Mouse (Mus musculus): ENCODE data around the gene Rpl36. TPM values are rescaled to one million over a fixed set of nuclear protein-coding genes. Genes with fewer than 3 reads are reported as not detected.

The Rpl36 gene
- total and polyA plus RNA-seq, 3 experiments: 2,385 to 3,914 TPM; not detected in 1

GRCm38 (mm10) chr17:56614391-56615135 lies 1.3 kb downstream of the Rpl36 start:
- peak overlapping the region; percentile 65 for H3K27ac ChIP-seq (ENCODE audit: control insufficient read depth, low read depth, low read length)
- H3K79me2 ChIP-seq (ENCODE audit: control insufficient read depth, insufficient read depth, low read length, poor library complexity): peaks cover 22% of the 10 kb centered on the region
- H3K4me1 ChIP-seq (ENCODE audit: control insufficient read depth in 1 of 2, insufficient read depth in 2 of 2, low read length in 2 of 2): peaks cover 0 to 13% of the 10 kb centered on the region in 2 experiments; a peak in 2 of 4 replicates
- TF ChIP-seq POLR2A (IDR thresholded peaks at IDR 0.05; ENCODE audit: control insufficient read depth in 1 of 2, insufficient read depth in 1 of 2, low read depth in 1 of 2, low read length in 2 of 2, poor library complexity in 1 of 2) (peak in 1 of 2 experiments; percentile 68; a peak in 1 of 4 replicates), NRF1 (IDR thresholded peaks at IDR 0.05; ENCODE audit: insufficient read depth, low read depth, low read length, poor library complexity, severe bottlenecking) (no peak), GATA1 (IDR thresholded peaks at IDR 0.05; ENCODE audit: low read depth, low read length) (no peak), POLR2AphosphoS2 (IDR thresholded peaks at IDR 0.05; ENCODE audit: low read length) (peak; percentile 99), SIN3A (IDR thresholded peaks at IDR 0.05; ENCODE audit: low read length) (0 out of 2 replicates have a peak, but pooled peaks have one; percentile 33), CHD2 (IDR thresholded peaks at IDR 0.05; ENCODE audit: low read length) (peak; percentile 6; the same call in 1 of the 2 replicates), CHD1 (IDR thresholded peaks at IDR 0.05; ENCODE audit: low read depth, low read length) (0 out of 2 replicates have a peak, but pooled peaks have one; percentile 38), HCFC1 (IDR thresholded peaks at IDR 0.05; ENCODE audit: low read depth, low read length) (no peak), EP300 (IDR thresholded peaks at IDR 0.05; ENCODE audit: low read depth in 1 of 2, low read length in 2 of 2) (peak in 1 of 2 experiments; percentile 14; a peak in 1 of 4 replicates), POLR2AphosphoS5 (IDR thresholded peaks at IDR 0.05; ENCODE audit: borderline replicate concordance, low read depth, low read length) (peak; percentile 21; the same call in 1 of the 2 replicates), MXI1 (IDR thresholded peaks at IDR 0.05; ENCODE audit: low read depth, low read length) (0 out of 2 replicates have a peak, but pooled peaks have one; percentile 14), SMC3 (IDR thresholded peaks at IDR 0.05; ENCODE audit: low read depth, low read length) (peak; percentile 8; the same call in 1 of the 2 replicates)
- peak; percentile 78 for DNase-seq (ENCODE audit: low read depth, low spot score)
- H3K9ac ChIP-seq (ENCODE audit: control insufficient read depth, low read depth, low read length, poor library complexity, severe bottlenecking): peak overlapping the region; percentile 77
- no peaks in the 10 kb centered on the region for H3K9me3 ChIP-seq (replicated peaks; ENCODE audit: insufficient read depth, low read length)
- H3K36me3 ChIP-seq (ENCODE audit: control insufficient read depth in 1 of 2, insufficient read depth in 2 of 2, low read length in 2 of 2): peaks cover 3 to 5% of the 10 kb centered on the region in 2 experiments; a peak in 3 of 4 replicates
- peak overlapping the region; percentile 66 to 68 for H3K4me3 ChIP-seq (ENCODE audit: control insufficient read depth in 1 of 2, insufficient read depth in 1 of 2, low read depth in 2 of 2, low read length in 2 of 2)
- H3K27me3 ChIP-seq (ENCODE audit: control insufficient read depth in 1 of 2, insufficient read depth in 2 of 2, low read length in 2 of 2): no peaks in the 10 kb centered on the region

DNA sequence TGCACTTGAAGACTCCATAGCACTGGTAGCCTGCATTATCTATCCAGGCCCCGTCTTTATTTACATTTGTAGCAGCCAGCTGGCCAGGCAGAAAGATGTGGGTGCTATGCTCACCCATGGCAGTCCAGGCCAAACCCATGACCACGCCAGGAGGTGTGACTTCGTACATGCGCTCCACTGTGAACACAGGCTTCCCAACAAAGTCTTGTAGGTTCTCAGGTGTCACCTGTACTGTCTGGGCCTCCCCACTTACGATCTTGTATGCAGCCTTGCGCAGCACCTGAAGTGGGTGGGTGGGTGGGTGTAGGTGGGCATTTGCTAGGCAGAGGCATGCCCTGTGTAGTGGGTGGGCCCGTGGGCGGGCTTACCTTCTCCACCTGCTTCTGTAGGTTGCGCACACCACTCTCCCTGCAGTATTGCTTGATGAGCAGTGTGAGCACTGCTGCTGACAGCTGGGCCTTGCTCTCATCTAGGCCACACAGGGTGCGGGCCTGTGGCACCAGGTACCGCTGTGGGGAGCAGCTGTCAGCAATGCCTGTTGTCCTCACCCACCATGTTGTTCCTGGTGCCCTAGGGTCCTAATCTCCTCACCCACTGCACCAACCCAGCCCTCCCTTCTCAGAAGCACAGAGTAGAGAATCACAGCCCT lies 2.0 kb downstream of the Rpl36 start:
- peak overlapping the region in 1 of 2 experiments; percentile 68; a peak in 2 of 4 replicates for H3K4me3 ChIP-seq (ENCODE audit: control insufficient read depth in 1 of 2, insufficient read depth in 1 of 2, low read depth in 2 of 2, low read length in 2 of 2)
- H3K79me2 ChIP-seq (ENCODE audit: control insufficient read depth, insufficient read depth, low read length, poor library complexity): peaks cover 22% of the 10 kb centered on the region
- peaks cover 3 to 7% of the 10 kb centered on the region in 2 experiments; a peak in 3 of 4 replicates for H3K36me3 ChIP-seq (ENCODE audit: control insufficient read depth in 1 of 2, insufficient read depth in 2 of 2, low read length in 2 of 2)
- no peak for TF ChIP-seq MEF2A (IDR thresholded peaks at IDR 0.05; ENCODE audit: extremely low read depth, insufficient replicate concordance, low read depth, low read length, poor library complexity, severe bottlenecking)
- no peak for TF ChIP-seq TCF12 (IDR thresholded peaks at IDR 0.05; ENCODE audit: low read depth, low read length)
- no peak for TF ChIP-seq CHD1 (IDR thresholded peaks at IDR 0.05; ENCODE audit: low read depth, low read length)
- no peak for TF ChIP-seq TBP (IDR thresholded peaks at IDR 0.05; ENCODE audit: low read depth, low read length)
- peak; percentile 55 for DNase-seq (ENCODE audit: low read depth, low spot score)
- peaks cover 0 to 10% of the 10 kb centered on the region in 2 experiments; a peak in 2 of 4 replicates for H3K4me1 ChIP-seq (ENCODE audit: control insufficient read depth in 1 of 2, insufficient read depth in 2 of 2, low read length in 2 of 2)
- H3K9ac ChIP-seq (ENCODE audit: control insufficient read depth, low read depth, low read length, poor library complexity, severe bottlenecking): peak overlapping the region; percentile 77
- H3K27ac ChIP-seq (ENCODE audit: control insufficient read depth, low read depth, low read length): no peak overlapping the region; the same call in 1 of the 2 replicates
- H3K27me3 ChIP-seq (ENCODE audit: control insufficient read depth in 1 of 2, insufficient read depth in 2 of 2, low read length in 2 of 2): no peaks in the 10 kb centered on the region
- H3K9me3 ChIP-seq (replicated peaks; ENCODE audit: insufficient read depth, low read length): no peaks in the 10 kb centered on the region

All from MEL (cell line).